Mouse (Mus musculus) lung, postnatal 25 days (tissue): ENCODE results near the gene Cplx3.

Experiments used
- DNase-seq: peaks from one replicate; pipeline ENCODE4 v3.0.0; 2022; ENCODE audit warnings: low spot score

The Cplx3 gene

DNA sequence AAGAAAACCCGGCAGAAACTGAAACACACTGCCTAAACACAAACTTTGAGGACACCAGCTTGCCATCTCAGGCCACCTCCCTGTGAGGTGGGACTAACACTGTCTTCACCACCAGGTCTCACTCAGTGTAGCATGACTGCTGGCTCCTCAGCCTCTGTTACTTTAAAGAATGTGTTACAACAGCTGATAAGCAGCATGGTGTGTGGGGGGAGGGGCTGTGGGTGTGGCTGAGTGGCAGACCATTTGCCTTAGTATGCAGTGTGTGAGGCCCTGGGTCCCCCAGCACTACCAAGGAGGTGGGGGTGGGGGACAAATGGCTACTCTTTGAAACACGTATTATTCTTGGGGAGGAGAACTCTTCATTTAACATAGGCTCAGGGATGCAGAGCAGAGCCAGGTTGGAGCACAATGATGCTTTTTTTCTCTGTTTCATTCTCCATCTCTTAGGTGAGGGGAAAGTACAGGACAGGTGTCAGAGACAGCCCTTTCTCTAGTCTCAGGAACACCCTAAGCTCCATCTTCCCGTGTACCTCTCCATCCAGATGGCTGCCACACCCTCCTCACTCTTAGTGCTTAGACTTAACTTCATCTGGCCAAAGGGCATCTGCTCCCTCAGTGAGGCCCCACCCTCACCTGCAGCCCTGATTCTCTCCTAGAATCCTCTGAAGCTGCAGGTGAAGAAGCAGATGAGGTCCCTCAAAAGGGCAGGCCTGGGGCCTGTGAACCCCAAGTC lies 5.3 kb downstream of the Cplx3 start:
- DNase-seq: no peak

DNA sequence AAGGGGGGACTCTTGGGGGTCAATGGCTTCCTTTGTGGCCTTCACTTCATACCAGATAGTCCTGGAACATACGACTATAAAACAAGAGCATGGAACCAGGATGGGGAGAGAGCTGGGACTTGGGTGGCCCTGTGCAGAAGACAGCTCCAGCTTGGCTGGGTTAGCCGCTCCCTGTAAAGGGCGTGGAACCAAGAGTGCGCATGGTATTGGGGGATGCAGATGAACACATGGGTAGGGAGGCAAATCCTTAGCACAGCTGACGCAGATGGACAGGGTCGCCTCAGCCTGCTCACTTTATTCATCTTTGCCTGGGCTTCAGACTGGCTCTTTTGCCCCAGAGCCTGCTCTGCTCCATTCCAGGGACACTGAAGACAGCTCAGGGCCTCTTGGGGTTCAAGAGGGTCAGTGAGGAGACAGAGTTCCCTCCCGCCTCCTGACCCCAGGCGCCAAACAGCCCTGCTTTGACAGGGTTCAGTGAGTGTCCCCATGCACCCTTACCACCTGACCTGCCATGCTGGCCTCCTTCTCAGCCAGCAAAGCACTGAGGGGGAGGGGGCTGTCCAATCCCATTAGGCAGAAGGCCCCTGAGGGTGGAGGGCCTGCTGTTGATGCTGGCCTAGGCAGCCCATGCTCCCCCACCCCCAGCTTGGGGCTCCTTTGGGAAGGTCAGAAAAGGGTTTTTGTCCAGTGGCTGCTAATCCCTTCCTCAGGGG lies 7.1 kb downstream of the Cplx3 start:
- no peak for DNase-seq

DNA sequence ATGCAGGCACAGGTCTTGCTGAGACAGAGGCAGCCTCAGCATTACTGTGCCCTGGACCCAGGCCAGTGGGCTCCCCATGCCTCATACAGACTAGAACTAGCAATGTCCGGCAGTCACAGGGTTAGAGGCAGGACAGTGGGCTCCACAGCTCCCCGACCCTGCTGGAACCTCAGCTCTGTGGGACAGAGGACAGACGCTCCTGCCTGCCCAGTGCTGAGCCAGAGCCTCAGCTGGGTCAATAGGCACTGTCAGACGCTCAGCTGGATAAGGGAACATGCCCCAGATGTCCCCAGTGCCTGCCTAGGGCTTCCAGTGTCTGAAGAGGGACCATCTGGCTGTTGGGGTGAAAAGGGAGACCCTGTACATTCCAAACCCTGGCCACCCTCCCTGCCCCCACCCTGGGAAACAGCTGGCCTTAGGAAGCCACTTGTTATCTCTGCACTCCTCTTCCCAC lies 8.1 kb downstream of the Cplx3 start:
- DNase-seq: no peak

DNA sequence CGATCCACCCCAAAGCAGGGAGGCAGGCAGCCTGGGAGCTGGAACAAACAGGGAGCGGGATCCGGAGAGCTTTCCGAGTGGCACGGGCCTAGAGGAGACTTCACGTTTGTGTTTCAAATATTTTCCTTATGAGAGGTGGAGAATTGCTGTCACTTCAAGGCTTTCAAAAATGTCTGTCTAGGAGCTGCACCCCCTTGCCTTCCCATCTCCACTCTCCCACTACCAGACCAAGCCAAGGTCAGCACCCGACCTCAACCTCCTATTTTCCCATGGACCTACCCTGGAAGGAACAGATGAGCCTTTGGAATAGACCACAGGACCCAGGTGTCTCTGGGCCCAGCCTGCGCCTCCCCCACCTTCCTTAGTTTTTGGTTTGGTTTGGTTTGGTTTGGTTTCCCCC lies 8.8 kb downstream of the Cplx3 start:
- DNase-seq: no peak

DNA sequence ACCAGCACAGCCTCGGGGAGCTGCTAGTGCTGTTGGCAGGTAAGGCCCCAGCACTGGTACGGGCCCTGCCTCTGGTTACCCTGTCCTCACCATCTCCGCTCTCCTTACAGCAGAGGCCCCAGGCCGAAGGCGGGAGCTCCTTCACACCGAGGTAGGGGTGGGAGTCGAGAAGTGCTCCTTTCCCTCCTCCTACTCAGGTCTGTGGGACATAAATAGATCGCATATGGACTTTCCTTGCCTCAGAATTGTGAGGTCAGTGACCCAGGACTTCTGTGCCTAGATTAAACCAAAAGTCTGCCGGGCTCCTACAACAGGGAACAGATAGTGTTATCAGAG lies 11.9 kb downstream of the Cplx3 start:
- DNase-seq: no peak

DNA sequence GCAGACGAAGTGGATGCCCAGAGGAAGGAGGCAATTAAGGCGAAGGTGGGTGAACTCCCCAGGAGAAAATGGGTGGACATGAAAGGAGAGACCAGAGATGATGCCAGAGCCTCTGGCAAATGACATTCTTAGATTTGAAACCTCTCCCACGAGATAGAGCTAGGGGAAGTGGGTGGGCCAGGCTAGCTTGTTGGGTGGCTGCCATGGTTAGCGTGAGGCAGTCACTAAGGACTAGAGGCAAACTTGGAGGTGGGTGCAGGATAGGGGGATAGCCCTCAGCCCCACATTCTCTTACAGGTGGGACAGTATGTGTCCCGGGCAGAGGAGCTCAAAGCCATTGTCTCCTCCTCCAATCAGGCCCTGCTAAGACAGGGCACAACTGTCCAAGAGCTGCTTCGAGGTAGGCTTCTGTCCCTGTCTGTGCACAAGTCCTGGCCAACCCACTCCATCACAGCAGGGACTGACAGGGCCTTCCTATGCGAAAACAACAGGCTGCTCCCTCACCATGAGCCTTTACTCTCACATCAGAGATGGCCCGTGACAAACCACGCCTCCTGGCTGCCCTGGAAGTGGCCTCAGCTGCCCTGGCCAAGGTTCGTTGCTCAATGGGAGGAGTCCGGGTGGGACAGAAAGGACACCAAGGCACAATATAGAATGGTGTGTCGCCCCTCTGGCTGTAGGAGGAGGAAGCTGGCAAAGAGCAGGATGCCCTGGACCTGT lies 12.5 kb downstream of the Cplx3 start:
- no peak for DNase-seq

DNA sequence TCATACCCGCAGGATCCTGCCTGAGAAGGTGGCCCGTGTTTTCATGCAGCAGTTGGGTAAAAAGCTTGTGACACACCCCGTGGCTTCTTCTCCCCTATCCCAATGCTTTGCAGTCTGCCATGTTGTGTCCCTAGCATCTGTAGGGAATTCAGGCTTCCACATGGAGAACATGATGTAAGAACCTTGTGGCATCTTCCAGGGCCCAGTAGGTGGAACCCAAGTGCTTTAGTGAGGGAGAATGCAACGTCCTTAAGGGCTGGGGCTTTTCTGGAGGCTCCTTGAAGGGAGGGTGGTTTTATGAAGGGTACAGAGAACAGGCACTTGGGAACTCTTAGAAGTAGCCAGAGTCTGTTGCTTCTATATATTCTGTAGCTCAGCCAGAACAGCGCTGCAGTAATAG lies 15.4 kb downstream of the Cplx3 start:
- DNase-seq: no peak

DNA sequence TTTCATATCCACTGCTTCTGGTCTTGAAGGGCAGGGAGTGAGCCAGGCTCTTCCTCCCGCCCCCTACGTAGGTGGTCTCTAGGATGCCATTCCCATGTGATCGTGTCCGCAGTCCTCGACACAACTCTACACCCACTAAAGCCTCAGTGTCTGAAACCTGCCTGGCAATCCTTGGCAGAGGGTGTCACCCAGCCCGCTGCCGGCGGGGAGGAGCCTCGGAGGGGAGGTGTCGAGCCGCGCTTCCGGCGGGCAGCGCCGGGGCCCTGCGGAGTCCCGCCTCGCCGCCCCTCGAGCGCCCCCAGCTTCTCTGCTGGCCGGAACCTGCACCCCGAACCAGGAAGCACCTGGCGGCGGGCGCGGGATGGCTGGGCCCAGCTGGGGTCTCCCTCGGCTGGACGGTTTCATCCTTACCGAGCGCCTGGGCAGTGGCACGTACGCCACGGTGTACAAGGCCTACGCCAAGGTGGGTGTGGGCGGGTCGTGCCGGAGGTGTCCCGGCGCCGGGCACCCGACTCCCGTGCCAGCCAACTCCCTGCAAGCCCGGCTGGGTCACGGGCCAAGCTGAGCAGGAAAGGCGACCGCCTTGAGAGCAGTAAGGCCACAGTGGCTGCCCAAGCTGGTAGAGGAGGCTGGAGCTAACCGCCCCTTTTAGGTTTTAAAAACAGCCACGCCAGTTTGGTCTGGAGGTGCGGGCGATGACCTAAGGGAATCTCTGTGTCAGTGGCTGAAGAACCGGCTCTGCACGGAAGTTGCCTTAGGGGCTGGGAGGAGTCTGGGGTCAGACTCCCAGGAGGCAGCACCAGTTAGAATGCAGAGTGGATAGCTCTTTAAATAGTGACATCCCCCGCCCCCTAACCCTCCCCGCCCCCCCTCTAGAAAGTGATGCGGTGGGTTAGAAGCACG lies 16.6 kb downstream of the Cplx3 start, which contains the start of gene Ulk3:
Gene Ulk3 (plus strand): TSS at position 229 of the 903 bp plus-strand sequence.
- DNase-seq: peak; percentile 86

DNA sequence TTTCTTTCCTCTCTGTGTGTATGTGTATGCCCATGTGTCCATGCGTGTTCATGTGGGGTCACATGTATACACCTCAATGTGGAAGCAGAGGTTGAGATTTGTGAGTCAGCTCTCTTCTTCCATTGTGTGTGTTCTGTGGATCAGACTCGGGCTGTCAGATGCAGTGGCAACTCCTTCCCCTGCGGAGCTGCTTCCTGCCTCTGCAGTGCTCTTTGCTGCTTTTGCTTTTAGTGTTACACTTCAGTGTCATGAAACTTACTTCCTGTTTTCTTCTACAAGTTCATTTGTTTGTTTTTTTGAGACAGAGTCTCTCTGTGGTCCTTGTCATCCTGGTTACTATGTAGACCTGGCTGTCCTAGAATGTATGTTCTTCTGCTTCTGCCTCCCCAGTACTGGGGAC lies 21.1 kb downstream of the Cplx3 start:
- DNase-seq: no peak

DNA sequence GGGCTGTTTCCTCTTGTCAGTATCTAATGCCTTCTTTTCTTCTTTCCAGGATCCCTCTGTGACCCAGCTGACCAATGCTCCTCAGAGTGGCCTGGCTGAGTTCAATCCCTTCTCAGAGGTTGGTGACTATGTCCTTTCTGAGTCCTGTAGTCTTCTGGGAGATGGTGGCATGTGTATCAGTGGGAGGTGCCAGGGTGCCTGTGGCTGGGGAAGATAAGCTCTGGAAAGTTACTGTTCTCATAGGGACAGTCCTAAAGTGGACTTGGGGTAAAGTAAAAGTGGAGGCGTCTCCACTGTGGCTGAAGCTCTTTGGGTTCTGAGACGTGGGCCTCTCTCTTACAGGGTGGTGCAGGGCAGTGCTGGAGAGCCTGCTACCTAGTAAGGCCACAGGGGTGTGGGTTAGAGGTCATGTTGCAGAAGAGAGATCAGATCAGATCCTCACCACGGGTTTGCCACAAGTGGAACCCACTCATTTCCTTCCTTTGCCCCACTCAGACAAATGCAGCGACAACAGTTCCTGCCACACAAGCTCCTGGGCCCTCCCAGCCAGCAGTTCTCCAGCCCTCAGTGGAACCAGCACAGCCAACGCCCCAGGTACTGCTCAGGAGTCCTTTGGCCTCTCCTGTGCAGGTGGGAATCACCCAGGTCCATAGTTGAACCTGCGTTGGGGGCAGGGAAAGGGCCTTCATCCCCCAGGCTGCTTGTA lies 28.8 kb downstream of the Cplx3 start:
- no peak for DNase-seq

DNA sequence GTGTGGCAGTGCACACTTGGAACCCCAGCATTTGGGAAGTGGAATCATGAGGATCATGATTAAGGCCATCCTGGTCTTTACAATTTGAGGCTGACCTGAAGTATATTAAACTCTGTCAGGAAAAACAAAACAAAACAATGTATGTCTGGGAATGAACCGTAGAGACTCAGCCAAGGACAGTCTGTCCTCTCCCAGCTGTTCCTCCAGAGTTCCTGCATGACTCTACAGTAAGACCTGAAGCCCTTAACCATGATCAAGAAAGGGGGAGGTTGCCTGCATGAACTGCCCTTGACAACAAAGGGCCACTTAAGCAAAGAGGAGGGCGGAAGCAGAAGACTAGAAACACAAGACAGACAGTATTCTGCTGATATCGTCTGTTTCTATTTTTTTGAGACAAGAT lies 30.5 kb downstream of the Cplx3 start:
- DNase-seq: no peak

DNA sequence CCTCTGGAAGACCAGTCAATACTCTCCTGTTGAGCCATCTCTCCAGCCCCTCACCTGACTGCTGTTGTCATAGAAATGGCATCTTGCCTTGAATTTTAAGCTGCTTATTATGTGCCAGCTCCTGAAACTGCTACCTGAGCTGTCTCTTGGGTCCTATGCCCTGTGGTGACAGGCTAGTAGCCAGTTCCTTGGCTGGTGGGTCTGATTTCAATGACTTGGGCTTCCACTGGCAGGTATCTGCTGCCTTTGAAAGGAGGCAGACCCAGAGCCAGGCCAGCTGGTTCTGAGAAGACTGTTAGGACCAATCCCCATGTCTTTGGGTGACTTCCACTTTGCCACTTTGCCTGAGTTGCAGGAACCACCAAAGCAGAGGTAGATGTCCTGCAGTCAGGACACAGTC lies 31.7 kb downstream of the Cplx3 start:
- no peak for DNase-seq

DNA sequence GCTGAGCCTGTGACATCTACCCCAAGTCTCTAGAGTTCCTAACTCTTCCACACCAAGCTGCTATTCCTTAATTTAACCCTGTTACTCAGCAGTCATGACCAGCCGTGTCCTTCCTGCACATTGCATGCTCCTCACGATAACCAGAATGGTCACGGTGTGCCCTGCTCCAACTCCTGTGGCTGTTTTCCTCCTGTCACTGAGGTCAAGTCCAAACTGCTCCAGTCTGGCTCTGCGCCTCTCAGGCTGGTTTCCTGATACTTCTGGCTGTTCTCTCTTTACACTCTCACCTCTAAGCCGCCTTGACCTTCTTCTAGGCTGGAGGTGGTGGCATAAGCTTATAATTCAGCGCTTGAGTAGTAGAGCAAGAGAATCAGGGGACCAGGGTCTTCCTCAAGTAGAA lies 37.6 kb downstream of the Cplx3 start:
- no peak for DNase-seq

DNA sequence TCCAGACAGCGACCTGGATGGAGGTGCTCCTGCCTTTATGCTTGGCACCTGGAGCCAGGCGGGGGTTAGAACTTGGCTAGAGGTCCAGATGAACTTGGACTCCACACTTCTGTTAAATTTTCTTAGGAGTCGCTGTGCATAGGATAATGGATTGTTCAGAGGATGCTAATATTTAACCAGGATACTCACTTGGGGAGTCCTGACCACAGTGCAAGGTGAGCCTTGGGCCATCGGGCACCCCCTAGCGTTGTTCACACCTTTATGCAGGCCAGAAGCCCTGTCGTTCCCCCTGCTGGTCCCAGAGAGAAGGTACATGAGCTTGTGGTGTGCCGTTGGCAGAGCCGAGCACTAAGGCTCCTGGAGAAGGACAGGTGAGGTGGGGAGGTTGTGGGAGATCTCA lies 39.2 kb downstream of the Cplx3 start:
- DNase-seq: no peak

DNA sequence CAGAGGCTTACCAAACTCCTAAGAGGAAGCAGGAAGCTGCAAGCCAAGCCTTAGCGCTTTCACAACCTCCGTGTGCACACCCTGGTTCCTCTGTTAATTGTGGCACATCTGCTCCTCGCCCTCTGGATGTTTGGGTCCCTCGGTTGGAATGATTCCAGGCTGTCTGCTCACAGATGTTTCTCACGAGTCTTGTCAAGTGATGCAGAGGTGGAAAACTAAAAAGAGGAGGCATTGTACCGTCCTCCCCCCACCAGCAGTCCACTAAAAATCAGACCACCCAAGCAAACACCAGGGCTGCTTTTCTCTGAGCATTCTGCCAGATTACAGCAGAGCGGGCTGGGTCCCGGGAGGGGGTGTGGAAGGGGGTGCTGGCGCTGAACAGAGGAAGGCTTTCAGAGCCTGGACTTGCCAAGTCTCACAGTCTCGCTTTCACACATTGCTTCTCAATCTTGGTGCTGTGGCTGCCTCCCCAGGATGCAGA lies 40.3 kb downstream of the Cplx3 start:
- DNase-seq: peak; percentile 38

DNA sequence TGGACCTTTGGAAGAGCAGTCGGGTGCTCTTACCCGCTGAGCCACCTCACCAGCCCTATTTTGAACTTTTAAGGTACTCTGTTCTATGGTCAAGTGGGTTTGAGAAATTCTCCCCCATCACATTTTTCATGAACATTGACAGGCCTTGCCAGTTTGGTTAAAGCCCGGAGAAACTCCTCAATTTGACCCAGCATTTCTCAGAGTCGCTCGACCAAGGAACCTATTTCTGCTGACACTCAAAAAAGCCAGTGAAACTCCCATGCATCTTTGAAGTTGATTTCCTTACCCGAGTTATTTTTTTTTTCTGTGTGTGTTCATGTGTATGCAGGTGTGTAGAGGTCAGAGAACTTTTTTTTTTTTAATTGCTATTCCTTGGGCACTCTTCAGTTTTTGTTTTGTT lies 41.5 kb downstream of the Cplx3 start:
- DNase-seq: no peak

DNA sequence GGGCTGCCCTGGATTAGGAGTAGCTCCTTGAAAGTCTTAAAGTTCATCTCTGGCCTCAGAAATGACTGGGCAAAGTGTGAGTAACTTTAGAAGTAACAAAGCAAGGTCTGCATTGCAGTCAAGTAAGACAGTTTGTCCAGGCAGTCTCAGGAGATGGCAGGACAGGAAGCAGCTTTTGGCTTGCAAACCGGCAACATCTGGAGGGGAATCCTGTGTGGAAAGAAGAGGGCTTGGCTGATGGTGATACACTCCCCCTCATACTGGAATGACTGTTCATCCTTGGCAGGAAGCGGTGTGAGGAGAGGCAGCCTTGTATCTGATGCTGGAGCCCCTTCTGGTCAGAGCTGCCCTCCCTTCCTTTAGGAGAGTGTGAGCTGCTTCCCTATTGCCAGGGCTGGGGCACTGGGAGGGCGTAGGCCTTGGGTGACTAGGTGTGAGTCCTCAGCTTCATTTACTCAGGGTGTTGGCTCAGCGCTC lies 43.1 kb downstream of the Cplx3 start:
- peak; percentile 32 for DNase-seq

DNA sequence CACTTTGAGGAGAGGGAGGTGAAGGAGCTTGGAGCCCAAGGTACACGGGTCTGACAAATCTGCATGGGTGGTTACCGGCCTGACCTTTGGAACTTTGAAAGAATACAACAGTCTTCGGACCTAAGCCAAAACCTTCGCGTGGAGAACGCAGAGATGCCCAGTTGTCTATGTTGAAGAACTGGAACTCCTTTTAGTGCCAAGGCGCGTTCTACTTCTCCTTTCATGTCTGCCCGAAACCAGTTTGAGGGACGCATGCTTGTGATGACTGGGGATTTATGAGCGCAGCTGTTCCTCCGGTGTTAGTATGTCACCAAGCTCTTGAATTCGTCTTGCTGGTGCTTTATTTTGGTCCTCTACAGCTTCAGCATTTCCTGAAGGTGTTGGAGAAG lies 44.4 kb downstream of the Cplx3 start:
- peak; percentile 19 for DNase-seq

DNA sequence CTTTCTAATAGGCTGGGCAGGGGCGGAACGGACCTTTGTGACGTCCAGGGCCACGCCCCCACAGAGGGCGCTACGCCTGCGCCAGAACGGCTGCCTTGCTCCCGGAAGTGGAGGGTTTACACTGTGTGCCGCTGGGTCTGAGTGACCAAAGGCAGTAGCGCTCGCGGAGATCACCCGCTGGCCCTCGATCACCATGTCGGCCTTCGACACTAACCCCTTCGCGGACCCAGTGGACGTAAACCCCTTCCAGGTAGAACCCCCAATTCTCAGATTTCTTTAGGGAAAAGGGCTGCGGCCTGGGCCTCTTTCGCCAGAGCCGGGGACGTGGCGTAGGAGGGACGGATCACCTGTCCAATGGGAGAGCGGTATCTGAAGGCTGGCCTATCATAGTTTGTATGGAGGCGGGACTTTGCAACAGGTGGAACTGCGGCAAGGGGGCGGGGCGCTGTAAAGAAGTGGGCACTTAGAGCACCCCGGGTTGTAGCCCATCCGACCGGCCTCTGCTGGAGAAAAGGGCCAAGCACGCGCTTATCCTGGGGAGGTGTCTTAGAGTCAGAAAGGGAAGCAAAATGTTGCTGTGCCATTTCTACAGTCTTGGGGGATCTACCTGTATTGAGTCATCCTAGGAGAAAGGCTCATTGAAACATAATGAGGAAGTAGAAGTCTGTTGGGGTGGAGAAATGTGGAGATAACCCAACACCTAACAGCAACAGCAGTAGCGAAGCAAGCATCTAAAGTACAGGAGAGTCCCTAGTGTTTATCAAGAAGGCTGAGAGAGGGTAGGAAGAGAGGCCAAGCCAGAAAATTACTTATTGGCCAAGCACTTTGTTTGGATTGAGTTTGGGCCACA lies 45.0 kb downstream of the Cplx3 start, which contains the start of gene Scamp2:
Gene Scamp2 (plus strand): TSS at position 83 of the 850 bp plus-strand sequence.
- DNase-seq: peak; percentile 95

DNA sequence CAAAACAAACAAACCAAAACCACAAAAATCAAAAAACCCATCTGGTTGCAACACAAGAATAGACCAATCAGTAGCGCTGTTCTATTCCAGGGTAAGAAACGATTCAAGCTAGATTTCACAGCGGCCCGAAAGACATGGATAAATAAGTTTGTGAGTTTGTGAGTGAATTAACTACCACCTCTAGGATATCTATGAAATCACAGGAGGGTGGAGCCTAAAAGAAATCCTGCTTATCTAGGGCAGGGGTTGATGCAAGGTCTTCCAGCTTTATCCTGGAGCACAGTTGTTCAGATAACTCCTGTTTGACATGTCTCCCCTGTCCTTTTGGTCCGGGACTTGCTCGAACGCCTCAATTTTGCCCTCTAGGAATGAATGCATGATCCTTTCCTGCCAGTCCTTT lies 45.8 kb downstream of the Cplx3 start:
- no peak for DNase-seq
